Mouse (Mus musculus) heart, postnatal 0 days (tissue): ENCODE data around the gene Alg2.

ENCODE experiments used
- CTCF ChIP-seq: IDR thresholded peaks from 2 replicates; pipeline ENCODE4 v1.5.1; 2016; ENCODE audit warnings: antibody characterized with exemption, control low read depth, low read depth
- EP300 ChIP-seq: IDR thresholded peaks from 2 replicates; pipeline ENCODE4 v1.6.1; 2016; ENCODE audit warnings: antibody characterized with exemption, low read depth

DNA sequence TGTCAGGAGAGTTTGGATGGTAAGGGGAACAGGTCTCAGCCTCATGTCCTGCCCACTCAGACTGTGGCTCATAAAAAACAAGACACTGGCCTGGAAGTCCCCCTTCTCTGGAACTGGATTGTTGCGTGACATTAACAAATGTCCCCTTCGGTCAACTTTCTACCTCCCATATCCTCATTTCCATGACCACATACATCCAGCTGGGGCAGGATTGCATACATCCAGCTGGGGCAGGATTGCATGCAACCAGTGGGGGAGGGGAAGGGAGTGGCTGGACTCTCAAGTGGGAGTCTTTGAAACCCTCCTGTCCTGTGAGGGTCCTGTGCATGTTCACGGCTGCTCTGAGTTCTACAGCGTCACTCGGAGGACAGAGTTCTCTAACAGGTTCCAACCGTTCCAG, 17.1 kb upstream of the Alg2 start:
- TF ChIP-seq CTCF (no peak), EP300 (no peak)
